Mouse (Mus musculus) kidney, postnatal 14 days (tissue): ENCODE data around the gene Gm45837.
"Not testable (repeated sequence)": the region's sequence is repeated elsewhere in the genome, so short reads cannot be mapped to it uniquely, and the experiment has no call there.

Experiments
- DNase-seq: peaks from one replicate; pipeline ENCODE4 v3.0.0; 2022; ENCODE audit warnings: mixed read lengths

Gm45837 gene

GRCm38 (mm10) chr7:101509212-101509611 is 98.5 kb downstream of the Gm45837 start:
- DNase-seq: no peak

DNA sequence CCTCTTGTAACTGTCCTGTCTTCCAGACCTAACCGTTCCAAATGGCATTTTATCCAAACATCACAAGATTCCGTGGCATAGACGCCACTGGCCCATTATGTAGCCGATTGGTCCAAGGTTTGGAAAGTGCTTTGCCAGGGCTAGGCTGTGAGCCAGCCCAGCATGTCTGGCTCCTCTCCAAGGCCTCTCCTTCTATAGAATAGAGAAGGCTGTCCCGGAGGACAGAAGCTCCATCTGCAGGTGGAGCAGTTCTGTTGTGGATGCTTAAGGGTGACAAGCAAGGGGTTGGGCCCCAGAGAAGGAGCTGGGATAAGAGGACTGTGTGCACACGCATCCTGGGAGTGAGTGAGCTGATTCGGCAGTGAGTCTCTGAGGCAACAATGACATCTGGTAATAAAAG is 103.0 kb downstream of the Gm45837 start:
- DNase-seq: no peak

DNA sequence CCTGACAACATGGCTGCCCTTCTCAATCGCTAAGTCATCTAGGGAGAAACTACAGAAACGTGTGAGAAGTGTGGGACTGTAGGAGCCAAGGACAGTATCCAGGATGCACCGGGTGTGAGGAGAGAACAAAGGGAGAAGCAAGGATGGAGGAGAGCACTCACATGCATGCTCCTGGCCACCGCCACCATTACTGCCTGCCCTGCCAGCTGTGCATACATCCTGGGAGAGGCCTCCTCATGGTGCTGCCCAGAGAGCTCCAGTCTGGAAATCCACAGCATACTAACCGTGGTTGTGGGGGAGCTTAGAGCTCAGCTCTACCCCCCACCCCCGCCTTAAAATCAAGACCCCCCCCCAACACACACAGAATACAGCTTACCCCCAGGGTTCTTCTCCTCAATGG is 104.1 kb downstream of the Gm45837 start:
- DNase-seq: no peak

- DNase-seq: no peak
These were observed 104.6 kb downstream of the Gm45837 start for GRCm38 (mm10) chr7:101515295-101515694.

DNA sequence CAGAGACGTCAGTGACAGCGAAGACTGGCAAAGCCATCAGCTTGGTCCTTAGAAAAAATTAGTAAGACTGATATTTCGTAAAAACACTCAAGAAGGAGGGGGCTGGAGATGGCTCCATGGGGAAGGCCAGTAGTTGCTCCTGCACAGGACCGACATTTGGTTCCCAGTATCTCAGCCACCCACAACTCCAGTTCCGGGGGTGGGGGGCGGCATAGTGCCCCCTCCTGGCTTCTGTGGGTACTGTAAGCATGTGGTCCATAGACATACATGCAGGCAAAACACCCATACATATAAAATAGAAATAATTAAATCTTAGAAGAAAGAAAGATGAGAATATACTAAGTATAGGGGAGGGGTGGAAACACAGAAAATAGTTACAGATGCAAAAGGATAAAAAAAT is 105.8 kb downstream of the Gm45837 start:
- DNase-seq: no peak

GRCm38 (mm10) chr7:101521696-101522095 is 111.0 kb downstream of the Gm45837 start:
- DNase-seq: no peak

DNA sequence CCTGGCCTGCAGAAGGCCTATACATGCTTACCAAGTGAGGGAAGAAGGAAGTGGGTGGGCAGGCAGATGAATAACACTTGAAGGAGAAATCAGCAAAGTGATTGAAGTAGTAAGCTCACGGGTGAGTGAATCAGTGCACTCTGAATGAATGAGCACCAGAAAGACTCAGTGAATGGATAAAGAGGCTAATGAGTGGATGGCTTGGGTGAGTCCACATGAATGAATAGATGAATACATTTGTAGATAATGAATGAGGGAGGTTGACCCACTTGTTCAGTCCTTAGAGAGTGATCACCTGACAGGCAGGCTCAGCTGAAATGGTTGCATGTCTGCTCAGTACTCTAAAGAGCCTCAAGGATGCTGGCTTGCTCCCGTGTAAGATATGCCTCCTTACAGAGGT is 112.5 kb downstream of the Gm45837 start:
- no peak for DNase-seq

GRCm38 (mm10) chr7:101526484-101526883 is 115.8 kb downstream of the Gm45837 start:
- no peak for DNase-seq

- DNase-seq: no peak
These were observed 123.7 kb downstream of the Gm45837 start for GRCm38 (mm10) chr7:101534428-101534827.

- no peak for DNase-seq
These were observed 124.4 kb downstream of the Gm45837 start for GRCm38 (mm10) chr7:101535102-101535501.

DNA sequence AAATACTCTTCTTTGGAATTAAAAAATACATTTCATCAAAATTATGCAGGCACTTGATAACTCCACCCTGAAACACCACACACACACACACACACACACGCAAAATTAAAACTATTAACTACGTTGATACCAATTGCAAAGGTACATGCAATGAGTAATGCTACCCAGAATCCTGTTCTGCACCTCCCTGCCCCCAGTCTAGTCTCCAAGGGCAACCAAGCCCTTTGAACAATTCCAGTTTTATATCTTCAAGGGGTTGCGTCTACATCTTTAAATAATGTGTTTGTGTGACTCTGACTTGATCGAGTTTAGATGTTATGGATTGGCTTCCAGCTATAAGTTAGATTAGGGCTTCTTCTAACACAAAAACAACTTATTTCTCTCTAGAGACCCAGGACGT is 124.8 kb downstream of the Gm45837 start:
- DNase-seq: no peak

- DNase-seq: no peak
These were observed 126.9 kb downstream of the Gm45837 start for GRCm38 (mm10) chr7:101537541-101537940.

DNA sequence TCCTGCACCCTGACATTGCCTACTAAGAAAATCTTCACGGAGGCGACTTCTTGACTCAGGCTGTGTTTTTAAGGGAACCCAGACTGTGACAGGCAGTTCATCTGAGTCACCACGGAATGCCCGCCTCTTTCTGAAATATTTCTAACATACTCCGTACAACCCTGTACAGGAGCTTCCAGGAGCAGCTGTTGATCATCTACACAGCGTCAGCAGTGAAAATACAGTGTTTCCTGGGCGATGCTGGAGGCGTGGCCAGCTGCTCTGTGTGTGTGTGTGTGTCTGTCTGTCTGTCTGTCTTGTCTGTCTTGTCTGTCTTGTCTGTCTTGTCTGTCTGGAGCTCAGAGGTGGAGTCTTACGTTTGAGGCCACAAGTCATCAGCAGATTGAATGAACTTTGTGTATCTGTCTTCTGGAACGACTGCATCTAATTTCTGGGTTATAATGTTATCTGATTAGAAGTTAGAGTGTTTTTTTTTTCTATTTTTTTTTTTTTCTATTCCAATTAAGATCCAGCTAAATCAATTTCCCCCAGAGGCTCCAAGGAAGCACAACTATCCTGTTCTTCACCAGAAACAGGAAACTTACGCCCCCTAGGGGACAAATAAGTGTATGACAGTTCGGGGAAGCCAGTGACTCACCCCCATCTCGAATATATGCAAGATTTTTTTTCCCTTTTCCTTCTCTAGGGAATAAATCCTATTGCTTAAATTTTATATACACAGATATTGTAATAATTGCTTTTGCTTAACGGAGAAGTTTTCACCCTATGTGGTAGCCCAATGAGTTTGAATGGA is 127.7 kb downstream of the Gm45837 start:
- peak; percentile 31 for DNase-seq

DNA sequence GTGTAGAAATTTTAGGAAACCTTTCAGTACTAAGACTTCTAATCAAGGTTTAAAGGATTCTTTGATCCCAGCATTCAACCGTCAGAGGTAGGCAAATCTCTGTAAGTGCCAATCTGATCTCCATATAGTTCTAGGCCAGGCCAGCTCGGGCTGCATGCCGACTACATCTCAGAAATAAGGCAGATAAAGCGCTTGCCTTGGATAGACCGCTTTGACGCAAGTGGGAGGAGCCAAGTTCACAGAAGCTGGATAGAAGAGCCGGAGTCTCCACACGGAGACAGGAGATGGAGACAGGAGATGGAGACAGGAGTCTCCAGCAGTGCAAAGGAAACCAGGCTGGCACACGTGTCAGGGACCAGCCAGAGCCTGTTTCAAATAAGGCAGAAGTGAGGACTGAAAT is 129.1 kb downstream of the Gm45837 start:
- DNase-seq: no peak

GRCm38 (mm10) chr7:101540684-101541083 is 130.0 kb downstream of the Gm45837 start:
- DNase-seq: no peak

DNA sequence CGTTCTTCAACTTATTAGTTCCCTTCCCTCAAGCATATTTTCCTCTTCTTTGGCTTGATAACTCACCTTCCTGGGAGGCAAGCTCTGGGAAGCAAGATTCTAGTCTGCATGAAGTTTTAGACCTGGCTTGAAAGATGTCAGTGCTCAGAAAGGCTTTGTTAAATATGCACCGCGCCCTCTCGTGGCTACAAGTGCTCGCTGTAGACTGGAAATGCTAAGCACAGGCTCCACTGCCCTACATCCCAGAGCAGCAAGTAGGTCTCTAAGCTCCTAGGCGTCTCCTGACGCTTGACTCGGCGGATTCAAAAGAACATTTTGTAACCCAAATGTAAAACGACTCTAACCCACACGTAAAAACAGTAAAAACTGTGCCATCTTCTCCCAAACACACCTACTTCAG is 130.4 kb downstream of the Gm45837 start:
- DNase-seq: peak; percentile 80

GRCm38 (mm10) chr7:101541734-101542133 is 131.0 kb downstream of the Gm45837 start:
- no peak for DNase-seq

DNA sequence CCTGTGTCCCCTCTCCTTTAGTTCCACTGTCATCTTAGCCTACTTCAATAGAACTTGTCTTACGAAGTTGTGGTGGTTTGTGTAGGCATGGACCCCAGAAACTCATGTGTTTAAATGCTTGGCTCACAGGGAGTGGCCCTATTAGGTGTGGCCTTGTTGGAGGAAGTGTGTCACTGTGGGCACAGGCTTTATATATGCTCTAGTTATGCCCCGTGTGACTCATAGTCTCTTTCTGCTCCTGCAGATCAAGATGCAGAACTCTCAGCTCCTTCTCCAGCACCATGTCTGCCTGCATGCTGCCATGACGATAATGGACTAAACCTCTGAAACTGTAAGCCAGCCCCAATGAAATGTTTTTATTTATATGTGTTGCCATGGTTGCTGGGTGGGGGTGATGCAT is 137.0 kb downstream of the Gm45837 start:
- DNase-seq: no peak

GRCm38 (mm10) chr7:101549266-101549665 is 138.6 kb downstream of the Gm45837 start:
- no peak for DNase-seq

GRCm38 (mm10) chr7:101550686-101551485 is 140.2 kb downstream of the Gm45837 start:
- no peak for DNase-seq

- no peak for DNase-seq
These were observed 140.8 kb downstream of the Gm45837 start for GRCm38 (mm10) chr7:101551530-101551929.

- DNase-seq: not testable (repeated sequence)
These were observed 144.8 kb downstream of the Gm45837 start for GRCm38 (mm10) chr7:101555473-101555872.

- DNase-seq: no peak
These were observed 146.7 kb downstream of the Gm45837 start for GRCm38 (mm10) chr7:101557391-101557790.

GRCm38 (mm10) chr7:101559393-101559792 is 148.7 kb downstream of the Gm45837 start:
- DNase-seq: not testable (repeated sequence)
